Mouse (Mus musculus) heart, postnatal 0 days (tissue): ENCODE results near the gene Slit1. TPM values are rescaled to one million over a fixed set of nuclear protein-coding genes. Genes with fewer than 3 reads are reported as not detected.

Experiments used
- ATAC-seq: fragments of 200-750 bp; cut with Nextera tagmentation; 2 replicates; pipeline ENCODE4 v1.8.0; 2017; ENCODE audit warnings: low read depth, moderate number of reproducible peaks, moderate library complexity; ENCODE audit not compliant: insufficient read depth
- DNase-seq: peaks from one replicate; pipeline ENCODE4 v3.0.0-alpha.2; 2016; ENCODE audit warnings: low spot score
- H3K27ac ChIP-seq: fragments of 300-500 bp; sonication (generic); 2 replicates; pipeline ENCODE4 v1.5.1; 2014; ENCODE audit warnings: low read depth, mild to moderate bottlenecking
- H3K27me3 ChIP-seq: fragments of 300-500 bp; sonication (generic); 2 replicates; pipeline ENCODE4 v1.6.1; 2014; ENCODE audit warnings: low read length, mixed read lengths; ENCODE audit not compliant: control insufficient read depth, insufficient read depth
- H3K36me3 ChIP-seq: fragments of 300-500 bp; sonication (generic); replicated peaks from 2 replicates; pipeline ENCODE4 v1.6.1; 2014; ENCODE audit warnings: low read length, mixed read lengths; ENCODE audit not compliant: control insufficient read depth, insufficient read depth
- H3K4me1 ChIP-seq: fragments of 300-500 bp; sonication (generic); 2 replicates; pipeline ENCODE4 v1.6.1; 2014; ENCODE audit warnings: antibody characterized with exemption; ENCODE audit not compliant: control insufficient read depth, insufficient read depth
- H3K4me2 ChIP-seq: fragments of 300-500 bp; sonication (generic); 2 replicates; pipeline ENCODE4 v1.6.1; 2014; ENCODE audit warnings: low read depth, mild to moderate bottlenecking, low read length, moderate library complexity
- H3K4me3 ChIP-seq: fragments of 300-500 bp; sonication (generic); 2 replicates; pipeline ENCODE4 v1.5.1; 2014; ENCODE audit warnings: low read depth, low read length
- H3K9ac ChIP-seq: fragments of 300-500 bp; sonication (generic); replicated peaks from 2 replicates; pipeline ENCODE4 v1.6.1; 2014; ENCODE audit warnings: low read depth, low read length, mixed read lengths
- H3K9me3 ChIP-seq: fragments of 300-500 bp; sonication (generic); replicated peaks from 2 replicates; pipeline ENCODE4 v1.6.1; 2016; ENCODE audit warnings: low read length; ENCODE audit not compliant: control insufficient read depth
- CTCF ChIP-seq: IDR thresholded peaks from 2 replicates; pipeline ENCODE4 v1.5.1; 2016; ENCODE audit warnings: antibody characterized with exemption, control low read depth, low read depth
- EP300 ChIP-seq: IDR thresholded peaks from 2 replicates; pipeline ENCODE4 v1.6.1; 2016; ENCODE audit warnings: antibody characterized with exemption, low read depth
- WGBS: fragments of 180-500 bp; shearing (Covaris S2); extraction: QIAGEN DNeasy Blood & Tissue Kit; methylation state at CpG from one replicate; pipeline ENCODE4 v1.1.7; 2014; 5-methylcytosine and 5-hydroxymethylcytosine counted together
- polyA plus RNA-seq: library from polyadenylated mRNA; unstranded; fragments of >200 nt; fragmentation: Nextera tagmentation; extraction: Ambion mirVana; gene quantifications from 2 replicates; pipeline ENCODE4 v1.2.1, GENCODE M21; 2015
- total RNA-seq: library from RNA; depleted of rRNA; stranded (reverse); fragments of >200 nt; gene quantifications from 2 replicates; pipeline ENCODE4 v1.2.3, GENCODE M21; 2014; ENCODE audit warnings: low replicate concordance

Slit1 gene
- total and polyA plus RNA-seq, 2 experiments from 2014 or later: 0.61 TPM; not detected in 1

GRCm38 (mm10) chr19:41677575-41677974 is 65.9 kb downstream of the Slit1 start:
- no peak for TF ChIP-seq EP300
- no peak for TF ChIP-seq CTCF
- H3K36me3 ChIP-seq: no peaks in the 10 kb centered on the region
- peaks cover 20% of the 10 kb centered on the region; the same call in 1 of the 2 replicates for H3K27me3 ChIP-seq
- ATAC-seq: no peak
- 27% methylated on average over 4 of the region's 4 CpGs for WGBS
- peak; percentile 12 for DNase-seq
- H3K27ac ChIP-seq: no peak overlapping the region
- 0 out of 2 replicates have a peak, but pooled peaks cover 3% of the 10 kb centered on the region for H3K4me1 ChIP-seq
- H3K4me3 ChIP-seq: no peak overlapping the region
- H3K9me3 ChIP-seq: no peaks in the 10 kb centered on the region
- no peak overlapping the region for H3K4me2 ChIP-seq
- H3K9ac ChIP-seq: no peak overlapping the region

GRCm38 (mm10) chr19:41675583-41675982 is 67.9 kb downstream of the Slit1 start:
- H3K9ac ChIP-seq: no peak overlapping the region
- no peaks in the 10 kb centered on the region for H3K9me3 ChIP-seq
- H3K4me3 ChIP-seq: no peak overlapping the region
- peaks cover 27% of the 10 kb centered on the region for H3K27me3 ChIP-seq
- H3K4me2 ChIP-seq: no peak overlapping the region
- 47% methylated on average over 8 of the region's 8 CpGs for WGBS
- no peak overlapping the region for H3K27ac ChIP-seq
- H3K4me1 ChIP-seq: 0 out of 2 replicates have a peak, but pooled peaks cover 3% of the 10 kb centered on the region
- ATAC-seq: no peak
- no peak for TF ChIP-seq CTCF
- TF ChIP-seq EP300: no peak
- DNase-seq: no peak
- H3K36me3 ChIP-seq: no peaks in the 10 kb centered on the region

- no peaks in the 10 kb centered on the region for H3K36me3 ChIP-seq
- 38% methylated on average over 4 of the region's 4 CpGs for WGBS
- ATAC-seq (no peak), DNase-seq (no peak)
- no peaks in the 10 kb centered on the region for H3K9me3 ChIP-seq
- no peak overlapping the region for H3K4me2 ChIP-seq
- no peak overlapping the region for H3K4me3 ChIP-seq
- H3K4me1 ChIP-seq: 0 out of 2 replicates have a peak, but pooled peaks cover 3% of the 10 kb centered on the region
- peaks cover 25% of the 10 kb centered on the region for H3K27me3 ChIP-seq
- H3K27ac ChIP-seq: no peak overlapping the region
- no peak overlapping the region for H3K9ac ChIP-seq
- TF ChIP-seq EP300: no peak
- no peak for TF ChIP-seq CTCF
These were observed 69.1 kb downstream of the Slit1 start for GRCm38 (mm10) chr19:41674366-41674765.

DNA sequence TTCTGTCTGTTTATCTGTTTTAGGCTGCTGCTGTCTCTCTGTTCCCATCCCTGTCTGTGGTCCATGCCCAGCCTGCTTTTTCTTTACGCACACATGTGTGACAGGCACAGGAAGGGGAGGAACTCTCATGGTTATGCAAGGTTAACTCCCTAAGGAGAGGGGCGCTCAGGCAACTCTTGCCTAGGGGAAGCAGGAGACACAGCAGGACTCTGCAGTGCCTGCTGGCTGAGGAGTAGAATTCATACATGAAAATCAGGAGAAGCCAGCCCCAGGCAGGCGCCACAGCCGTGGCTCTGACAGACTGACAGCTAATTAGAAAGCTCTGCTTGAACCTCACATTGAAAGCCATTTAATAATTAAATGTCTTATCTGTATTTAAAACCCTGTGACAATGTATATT is 70.6 kb downstream of the Slit1 start:
- H3K27ac ChIP-seq: no peak overlapping the region
- no peak overlapping the region for H3K9ac ChIP-seq
- no peaks in the 10 kb centered on the region for H3K9me3 ChIP-seq
- H3K36me3 ChIP-seq: no peaks in the 10 kb centered on the region
- 53% methylated on average over 4 of the region's 4 CpGs for WGBS
- no peak overlapping the region for H3K4me3 ChIP-seq
- DNase-seq: no peak
- TF ChIP-seq EP300 (no peak), CTCF (no peak)
- no peak for ATAC-seq
- no peak overlapping the region for H3K4me2 ChIP-seq
- H3K27me3 ChIP-seq: peaks cover 22% of the 10 kb centered on the region; the same call in 1 of the 2 replicates
- 0 out of 2 replicates have a peak, but pooled peaks cover 3% of the 10 kb centered on the region for H3K4me1 ChIP-seq

- peaks cover 23% of the 10 kb centered on the region for H3K27me3 ChIP-seq
- H3K27ac ChIP-seq: no peak overlapping the region
- 56% methylated on average over 7 of the region's 7 CpGs for WGBS
- H3K9me3 ChIP-seq: no peaks in the 10 kb centered on the region
- H3K4me2 ChIP-seq: no peak overlapping the region
- no peak for ATAC-seq
- DNase-seq: no peak
- no peaks in the 10 kb centered on the region for H3K4me1 ChIP-seq
- no peak overlapping the region for H3K4me3 ChIP-seq
- no peaks in the 10 kb centered on the region for H3K36me3 ChIP-seq
- TF ChIP-seq CTCF (no peak), EP300 (no peak)
- no peak overlapping the region for H3K9ac ChIP-seq
These were observed 72.5 kb downstream of the Slit1 start for GRCm38 (mm10) chr19:41670931-41671330.

GRCm38 (mm10) chr19:41670473-41670872 is 73.0 kb downstream of the Slit1 start:
- Histone ChIP-seq H3K4me1 (no peaks in the 10 kb centered on the region), H3K27me3 (peaks cover 25% of the 10 kb centered on the region)

More at GRCm38 (mm10) chr19:41670473-41670872, 73.0 kb downstream of the Slit1 start:
- TF ChIP-seq CTCF (no peak), EP300 (no peak)
- DNase-seq (no peak), ATAC-seq (no peak)
- Histone ChIP-seq H3K9ac (no peak overlapping the region), H3K4me2 (no peak overlapping the region), H3K36me3 (no peaks in the 10 kb centered on the region), H3K4me3 (no peak overlapping the region), H3K9me3 (no peaks in the 10 kb centered on the region), H3K27ac (no peak overlapping the region)
- 41% methylated on average over 5 of the region's 5 CpGs for WGBS
